Mouse (Mus musculus) liver, postnatal 0 days (tissue): ENCODE results near the gene Mkln1. TPM values are rescaled to one million over a fixed set of nuclear protein-coding genes. Genes with fewer than 3 reads are reported as not detected.

Experiments
- ATAC-seq: fragments of 200-750 bp; cut with Nextera tagmentation; 2 replicates; pipeline ENCODE4 v1.8.0; 2017; ENCODE audit warnings: mild to moderate bottlenecking, moderate library complexity
- DNase-seq: peaks from one replicate; pipeline ENCODE4 v3.0.0-alpha.2; 2016
- H3K27ac ChIP-seq: fragments of 300-500 bp; sonication (generic); 2 replicates; pipeline ENCODE4 v1.5.1; 2014; ENCODE audit warnings: antibody characterized with exemption, moderate library complexity, mild to moderate bottlenecking, low read depth
- H3K27me3 ChIP-seq: fragments of 300-500 bp; sonication (generic); 2 replicates; pipeline ENCODE4 v1.6.1; 2014; ENCODE audit warnings: low read length, control low read depth, mixed read lengths; ENCODE audit not compliant: insufficient read depth
- H3K36me3 ChIP-seq: fragments of 300-500 bp; sonication (generic); replicated peaks from 2 replicates; pipeline ENCODE4 v1.6.1; 2014; ENCODE audit warnings: mild to moderate bottlenecking, control low read depth, low read length, moderate library complexity, mixed read lengths; ENCODE audit not compliant: insufficient read depth
- H3K4me1 ChIP-seq: fragments of 300-500 bp; sonication (generic); 2 replicates; pipeline ENCODE4 v1.6.1; 2014; ENCODE audit warnings: antibody characterized with exemption, mild to moderate bottlenecking, control low read depth; ENCODE audit not compliant: insufficient read depth
- H3K4me2 ChIP-seq: fragments of 300-500 bp; sonication (generic); 2 replicates; pipeline ENCODE4 v1.6.1; 2014; ENCODE audit warnings: low read depth, mild to moderate bottlenecking, low read length, moderate library complexity, mixed read lengths
- H3K4me3 ChIP-seq: fragments of 300-500 bp; sonication (generic); 2 replicates; pipeline ENCODE4 v1.5.1; 2014; ENCODE audit warnings: low read depth, low read length
- H3K9ac ChIP-seq: fragments of 300-500 bp; sonication (generic); replicated peaks from 2 replicates; pipeline ENCODE4 v1.6.1; 2014; ENCODE audit warnings: mild to moderate bottlenecking, moderate library complexity
- H3K9me3 ChIP-seq: fragments of 300-500 bp; sonication (generic); 2 replicates; pipeline ENCODE4 v1.6.1; 2016; ENCODE audit warnings: mild to moderate bottlenecking, control low read depth, low read length, mixed read lengths
- CTCF ChIP-seq: sonication (generic); IDR thresholded peaks from 2 replicates; pipeline ENCODE4 v1.5.1; 2016; ENCODE audit warnings: antibody characterized with exemption, low read depth
- EP300 ChIP-seq: IDR thresholded peaks from 2 replicates; pipeline ENCODE4 v1.6.1; 2016; ENCODE audit warnings: antibody characterized with exemption, low read depth, mild to moderate bottlenecking
- WGBS: fragments of 180-500 bp; shearing (Covaris S2); extraction: QIAGEN DNeasy Blood & Tissue Kit; methylation state at CpG from one replicate; pipeline ENCODE4 v1.1.7; 2014; ENCODE audit not compliant: insufficient replicate concordance; 5-methylcytosine and 5-hydroxymethylcytosine counted together
- polyA plus RNA-seq: library from polyadenylated mRNA; unstranded; fragments of >200 nt; fragmentation: Nextera tagmentation; extraction: Ambion mirVana; gene quantifications from 2 replicates; pipeline ENCODE4 v1.2.1, GENCODE M21; 2015

The Mkln1 gene
- polyA plus RNA-seq, 1 experiment from 2014 or later, result 103 TPM

DNA sequence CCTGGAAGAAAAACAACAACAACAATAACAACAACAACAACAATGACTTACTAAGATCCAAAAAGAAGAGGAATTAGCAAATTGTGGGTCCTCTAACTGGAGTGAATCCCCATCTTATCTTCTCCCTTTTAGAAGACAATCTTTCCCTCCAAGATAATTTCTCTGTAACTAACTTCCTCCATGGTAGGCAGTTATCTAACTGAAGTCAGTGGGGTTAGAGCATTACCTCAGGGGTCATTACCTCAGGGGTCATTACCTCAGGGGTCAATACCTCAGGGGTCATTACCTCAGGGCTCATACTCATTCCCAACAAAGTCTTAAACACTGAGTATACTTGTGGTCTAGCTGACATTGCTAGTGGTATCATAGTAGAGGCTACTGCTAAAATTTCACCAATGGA, 1.2 kb upstream of the Mkln1 start:
- TF ChIP-seq CTCF (no peak), EP300 (no peak)
- DNase-seq (no peak), ATAC-seq (no peak)
- H3K4me2 ChIP-seq, result peak overlapping the region; percentile 74
- peaks cover 29% of the 10 kb centered on the region for H3K4me1 ChIP-seq
- H3K27me3 ChIP-seq, result no peaks in the 10 kb centered on the region
- peak overlapping the region; percentile 99 for H3K27ac ChIP-seq
- no peak overlapping the region for H3K4me3 ChIP-seq
- H3K9ac ChIP-seq, result no peak overlapping the region
- no peaks in the 10 kb centered on the region for H3K9me3 ChIP-seq
- H3K36me3 ChIP-seq, result no peaks in the 10 kb centered on the region

DNA sequence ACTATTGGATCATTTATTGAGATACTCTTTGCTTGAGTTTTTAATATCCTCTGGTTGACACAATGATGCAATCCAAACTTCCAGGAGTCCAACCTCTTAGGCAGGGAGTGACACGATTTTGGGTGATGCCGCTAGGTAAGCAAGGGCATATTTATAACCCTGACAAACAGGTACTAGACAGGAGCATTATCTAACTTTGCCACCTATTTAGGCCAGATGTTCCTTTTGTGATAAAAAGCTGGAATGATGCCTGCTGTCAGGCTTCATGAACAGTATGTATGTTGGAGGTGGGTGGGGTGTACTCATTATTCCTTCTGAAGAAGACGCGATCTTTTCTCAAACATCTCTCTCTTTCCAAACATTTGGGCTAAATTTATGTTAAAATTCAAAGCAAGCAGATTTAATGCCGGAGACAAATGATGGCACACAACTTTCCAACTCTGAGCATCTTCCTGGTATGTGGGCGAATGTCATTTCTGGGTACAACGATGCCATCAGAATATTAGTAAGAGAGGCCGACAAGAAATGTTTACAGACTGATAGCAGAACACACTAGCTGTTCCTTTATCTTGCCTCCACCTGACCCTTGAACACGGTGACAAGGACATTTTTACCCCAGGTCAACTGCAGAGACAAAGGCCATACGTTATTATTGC, 632 bp upstream of the Mkln1 start:
- ATAC-seq (peak; percentile 20), DNase-seq (no peak)
- WGBS, result 33% methylated on average over 10 of the region's 10 CpGs
- Histone ChIP-seq H3K27me3 (no peaks in the 10 kb centered on the region), H3K4me1 (peaks cover 31% of the 10 kb centered on the region), H3K27ac (peak overlapping the region; percentile 99), H3K9me3 (no peaks in the 10 kb centered on the region), H3K4me2 (peak overlapping the region; percentile 74), H3K9ac (peak overlapping the region; percentile 100), H3K36me3 (no peaks in the 10 kb centered on the region), H3K4me3 (peak overlapping the region; percentile 99)
- TF ChIP-seq CTCF (no peak), EP300 (peak; percentile 76)

DNA sequence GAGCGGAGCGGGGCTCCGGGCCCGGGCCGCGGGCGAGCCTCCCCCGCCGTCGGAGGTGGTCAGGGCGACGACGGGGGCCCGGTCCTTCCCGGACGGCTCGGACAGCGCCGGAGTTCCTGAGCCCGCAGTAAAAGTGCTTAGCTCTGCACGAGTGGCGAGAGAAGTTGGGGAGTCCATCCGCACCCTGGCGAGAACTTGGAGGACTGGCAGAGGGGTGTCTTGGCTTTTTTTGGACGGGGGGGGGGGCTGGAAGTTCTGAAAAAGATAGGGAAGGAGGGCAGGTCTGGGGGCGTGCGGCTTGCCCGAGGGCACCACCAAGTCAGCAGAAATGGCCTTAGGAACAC, 643 bp downstream of the Mkln1 start:
- 0% methylated on average over 28 of the region's 28 CpGs for WGBS
- H3K4me3 ChIP-seq, result peak overlapping the region; percentile 99
- H3K4me2 ChIP-seq, result peak overlapping the region; percentile 74
- TF ChIP-seq EP300 (no peak), CTCF (no peak)
- ATAC-seq, result peak; percentile 53
- DNase-seq, result peak; percentile 51
- H3K36me3 ChIP-seq, result no peaks in the 10 kb centered on the region
- no peaks in the 10 kb centered on the region for H3K27me3 ChIP-seq
- H3K9ac ChIP-seq, result peak overlapping the region; percentile 100
- peak overlapping the region; percentile 99 for H3K27ac ChIP-seq
- H3K9me3 ChIP-seq, result no peaks in the 10 kb centered on the region
- H3K4me1 ChIP-seq, result peaks cover 31% of the 10 kb centered on the region

DNA sequence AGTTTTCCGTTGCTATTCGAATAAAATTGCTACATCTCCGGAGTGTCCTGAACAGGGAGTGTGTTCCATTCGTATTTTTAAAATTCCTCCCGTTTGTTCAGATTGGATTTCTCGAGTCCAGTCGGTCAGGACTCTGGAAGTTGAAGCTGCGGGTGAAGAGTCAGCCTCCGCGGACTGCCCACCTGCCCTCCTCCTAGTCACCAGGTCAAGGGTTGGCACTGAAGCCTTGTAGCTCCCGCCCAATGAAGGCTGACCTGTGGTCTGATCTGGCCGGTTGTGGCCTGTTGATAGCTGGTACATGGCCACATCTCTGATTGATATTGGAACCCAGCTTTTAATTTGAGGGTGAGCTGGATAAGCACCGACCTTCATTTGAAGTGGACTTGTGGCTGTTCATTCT, 1.0 kb downstream of the Mkln1 start:
- Histone ChIP-seq H3K36me3 (no peaks in the 10 kb centered on the region), H3K4me3 (peak overlapping the region; percentile 99), H3K27me3 (no peaks in the 10 kb centered on the region), H3K27ac (peak overlapping the region; percentile 99), H3K4me2 (peak overlapping the region; percentile 74), H3K4me1 (peaks cover 31% of the 10 kb centered on the region), H3K9me3 (no peaks in the 10 kb centered on the region), H3K9ac (peak overlapping the region; percentile 100)
- TF ChIP-seq EP300 (peak; percentile 15; the same call in 1 of the 2 replicates), CTCF (no peak)
- ATAC-seq (peak; percentile 72), DNase-seq (peak; percentile 67)
- 1% methylated on average over 13 of the region's 13 CpGs for WGBS

DNA sequence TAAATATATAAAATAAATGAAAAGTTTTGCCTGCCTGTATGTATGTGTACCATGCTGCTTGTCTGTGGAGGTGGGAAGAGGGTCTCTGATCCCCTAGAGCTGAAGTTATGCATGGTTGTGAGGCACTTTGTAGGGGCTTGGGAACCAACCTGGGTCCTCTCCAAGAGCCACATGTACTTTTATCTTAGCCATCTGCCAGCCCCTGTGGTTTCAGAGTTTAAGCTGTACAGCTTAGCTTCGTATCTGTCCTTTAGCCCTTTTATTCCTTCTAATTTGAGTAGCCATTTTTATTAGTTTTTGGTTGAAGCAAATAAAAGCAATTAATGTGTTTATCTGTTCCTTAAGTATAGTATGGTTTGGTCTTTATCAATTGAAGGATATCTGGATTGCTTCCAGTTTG, 12.5 kb downstream of the Mkln1 start:
- H3K36me3 ChIP-seq, result no peaks in the 10 kb centered on the region
- DNase-seq, result no peak
- TF ChIP-seq CTCF (no peak), EP300 (no peak)
- no peak for ATAC-seq
- H3K9ac ChIP-seq, result no peak overlapping the region
- 48% methylated on average over 1 of the region's 1 CpGs for WGBS
- peaks cover 12% of the 10 kb centered on the region for H3K4me1 ChIP-seq
- H3K27ac ChIP-seq, result no peak overlapping the region
- H3K9me3 ChIP-seq, result no peaks in the 10 kb centered on the region
- H3K27me3 ChIP-seq, result no peaks in the 10 kb centered on the region
- no peak overlapping the region for H3K4me2 ChIP-seq
- no peak overlapping the region for H3K4me3 ChIP-seq

DNA sequence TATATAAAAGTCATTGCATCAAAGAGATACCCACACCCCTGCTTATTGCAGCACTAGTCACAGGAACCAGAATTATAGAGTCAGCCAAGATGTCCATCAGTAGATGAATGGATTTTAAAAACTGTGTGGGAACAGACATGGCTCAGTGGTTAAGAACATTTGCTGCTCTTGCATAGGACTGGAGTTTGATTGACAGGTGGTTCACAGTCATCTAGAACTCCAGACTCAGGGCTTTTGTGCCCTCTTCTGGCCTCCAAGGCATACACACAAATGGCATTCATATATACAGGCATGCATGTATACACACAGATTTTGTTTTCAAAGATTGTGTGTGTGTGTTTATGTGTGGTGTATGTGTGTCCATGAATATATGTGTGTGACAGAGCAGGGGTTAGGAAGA, 14.0 kb downstream of the Mkln1 start:
- TF ChIP-seq CTCF, result peak; percentile 61
- no peak for TF ChIP-seq EP300
- Histone ChIP-seq H3K9ac (no peak overlapping the region), H3K9me3 (no peaks in the 10 kb centered on the region), H3K27ac (no peak overlapping the region), H3K27me3 (no peaks in the 10 kb centered on the region), H3K36me3 (no peaks in the 10 kb centered on the region), H3K4me1 (peaks cover 10% of the 10 kb centered on the region), H3K4me3 (no peak overlapping the region), H3K4me2 (no peak overlapping the region)
- no peak for DNase-seq
- ATAC-seq, result peak; percentile 62; the same call in 1 of the 2 replicates

DNA sequence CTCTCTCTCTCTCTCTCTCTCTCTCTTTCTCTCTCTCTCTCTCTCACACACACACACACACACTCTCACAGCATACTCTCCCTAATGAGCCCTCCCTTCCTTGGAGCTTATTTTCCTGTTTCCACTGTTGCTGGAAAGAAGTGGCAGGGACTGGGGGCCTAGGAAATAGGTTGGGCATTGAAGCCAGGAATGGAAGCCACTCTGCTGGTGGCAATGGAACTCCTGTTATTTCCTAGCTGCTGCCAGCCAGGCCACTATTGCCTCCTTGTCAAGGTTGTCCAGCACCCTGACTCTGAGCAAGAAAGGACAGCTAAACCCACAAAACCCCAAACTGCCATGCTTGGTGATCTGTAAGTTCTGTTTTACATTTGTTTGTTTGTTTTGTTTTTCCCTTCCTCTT, 15.0 kb downstream of the Mkln1 start:
- TF ChIP-seq CTCF (no peak), EP300 (no peak)
- DNase-seq (no peak), ATAC-seq (no peak)
- H3K36me3 ChIP-seq, result no peaks in the 10 kb centered on the region
- H3K4me1 ChIP-seq, result peaks cover 8% of the 10 kb centered on the region
- H3K9ac ChIP-seq, result no peak overlapping the region
- no peak overlapping the region for H3K4me3 ChIP-seq
- no peaks in the 10 kb centered on the region for H3K9me3 ChIP-seq
- no peak overlapping the region for H3K27ac ChIP-seq
- no peak overlapping the region for H3K4me2 ChIP-seq
- no peaks in the 10 kb centered on the region for H3K27me3 ChIP-seq
